Mouse (Mus musculus): ENCODE data around the gene Cyp4f37.

DNA sequence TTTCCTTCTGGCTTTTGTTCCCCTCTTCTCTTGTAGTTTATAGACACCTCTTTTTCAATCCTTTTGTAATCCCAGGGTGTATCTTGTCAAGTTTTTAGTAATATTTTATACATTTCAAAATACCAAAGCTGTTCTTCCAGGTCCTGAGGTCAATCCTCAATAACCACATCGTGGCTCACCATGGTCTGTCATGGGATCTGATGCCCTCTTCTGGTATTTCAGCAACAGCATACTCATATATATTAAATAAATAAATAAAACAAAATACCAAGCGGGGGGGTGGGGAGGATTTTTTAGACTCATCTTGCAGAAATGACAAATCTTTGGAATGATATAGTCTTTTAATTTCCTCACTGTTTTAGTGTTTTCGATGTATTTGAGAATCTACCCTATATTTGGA, 10.8 kb downstream of the Cyp4f37 start:
- TF ChIP-seq CTCF (IDR thresholded peaks at IDR 0.05; ENCODE audit: low read depth, low read length), result no peak
- no peak for TF ChIP-seq POLR2A (IDR thresholded peaks at IDR 0.05; ENCODE audit: borderline replicate concordance, low read depth, low read length)

Data from bone marrow macrophage, adult 2 months (primary cell).